Mouse (Mus musculus) fat pad, adult 2 months (tissue): ENCODE data around the gene Pdk1.

Experiments
- DNase-seq: peaks from one replicate; pipeline ENCODE4 v3.0.0-alpha.2; 2011; ENCODE audit warnings: low read depth, low spot score; ENCODE audit errors: extremely low read depth

Pdk1 gene

GRCm38 (mm10) chr2:71936711-71937110, 63.7 kb downstream of the Pdk1 start:
- no peak for DNase-seq

GRCm38 (mm10) chr2:71937649-71938308, 64.8 kb downstream of the Pdk1 start:
- no peak for DNase-seq

- no peak for DNase-seq
Measured at GRCm38 (mm10) chr2:71938716-71939393, 65.8 kb downstream of the Pdk1 start.

- DNase-seq, result no peak
Measured at GRCm38 (mm10) chr2:71941005-71941720, 68.1 kb downstream of the Pdk1 start.

DNA sequence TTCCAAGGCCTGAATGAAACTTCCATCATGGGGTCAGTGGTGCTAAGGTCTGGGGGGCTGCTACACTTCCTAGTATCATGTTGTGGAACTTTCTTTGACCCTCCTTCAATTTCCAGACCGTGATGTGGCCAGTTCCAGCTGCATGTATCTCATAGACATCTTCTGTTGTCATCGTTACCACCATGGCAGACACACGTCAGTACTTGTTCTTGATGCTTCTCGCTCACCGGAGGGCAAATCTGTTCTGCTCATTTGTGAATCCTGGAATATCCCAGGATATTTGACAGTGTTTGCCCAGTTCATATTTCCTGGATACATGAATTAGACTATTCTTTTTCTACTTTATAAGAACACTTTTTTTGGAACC, 68.7 kb downstream of the Pdk1 start:
- no peak for DNase-seq

DNA sequence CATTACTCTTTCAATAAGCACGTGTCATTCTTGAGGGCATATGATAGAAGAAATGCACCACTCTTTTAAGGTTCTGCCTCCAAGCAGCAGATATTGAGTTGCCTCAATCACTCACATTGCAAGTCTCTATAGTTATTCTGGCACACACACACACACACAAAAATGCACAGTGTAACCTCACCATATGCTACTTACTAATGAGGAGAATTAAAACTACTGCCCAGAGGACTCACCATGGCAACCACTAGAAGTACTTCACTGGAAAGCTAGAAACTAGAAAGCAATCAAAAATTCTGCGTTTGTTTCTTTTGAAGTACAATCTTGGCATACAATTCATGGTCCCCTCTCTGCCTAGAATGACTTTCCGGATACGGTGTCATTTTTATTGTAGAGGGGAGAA, 78.2 kb downstream of the Pdk1 start:
- DNase-seq, result no peak
